Mouse (Mus musculus) spleen, adult 12 weeks (tissue): ENCODE data around the gene Fam178b.

Experiments used
- DNase-seq: peaks from one replicate; pipeline ENCODE4 v3.0.0; 2022; ENCODE audit warnings: low spot score

The Fam178b gene

GRCm38 (mm10) chr1:36513718-36514117 is 169.3 kb downstream of the Fam178b start:
- no peak for DNase-seq

DNA sequence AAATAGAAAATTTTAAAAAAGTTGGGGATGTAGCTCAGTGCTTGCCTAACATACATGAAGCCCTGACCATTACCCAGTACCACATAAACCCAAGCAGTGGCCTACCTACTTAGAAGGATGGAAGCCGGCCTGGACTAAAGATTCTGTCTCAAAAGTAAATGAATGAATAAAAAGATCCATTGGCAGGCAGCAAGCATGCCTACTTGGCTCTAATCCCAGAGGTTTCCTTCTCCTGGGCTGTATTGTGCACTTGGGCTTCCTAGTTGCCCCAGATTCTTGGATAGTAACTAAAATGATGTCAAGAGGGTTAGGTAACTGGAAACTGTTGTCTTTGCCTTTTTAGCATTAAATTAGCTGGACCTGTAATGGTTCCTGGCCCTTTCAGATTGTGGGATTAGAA is 169.7 kb downstream of the Fam178b start:
- DNase-seq: no peak

DNA sequence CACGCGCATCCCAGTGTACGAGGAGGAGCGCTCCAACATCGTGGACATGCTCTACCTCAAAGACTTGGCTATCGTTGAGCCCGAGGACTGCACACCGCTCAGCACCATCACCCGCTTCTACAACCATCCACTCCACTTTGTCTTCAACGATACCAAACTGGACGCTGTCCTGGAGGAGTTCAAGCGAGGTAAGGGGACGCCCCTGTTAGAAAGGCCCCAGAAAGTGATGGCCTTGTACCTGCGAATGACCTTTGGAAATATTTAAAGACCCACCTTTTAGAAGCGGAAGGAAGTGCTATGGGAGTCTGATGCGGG is 170.1 kb downstream of the Fam178b start:
- DNase-seq: no peak
